Mouse (Mus musculus): ENCODE measurements at regions not wholly inside any gene's neighbourhood (a gene's known extent, or its start where the extent isn't known, plus 50 kb on each side); places are given as distances from the start of the nearest gene placed in this dataset.

GRCm38 (mm10) chr4:9132982-9133625 is 894.3 kb upstream of the Car8 start:
- DNase-seq (ENCODE audit: low read depth in 2 of 2, low spot score in 2 of 2) = no peak

GRCm38 (mm10) chr4:9132356-9132755 is 893.5 kb upstream of the Car8 start:
- DNase-seq (ENCODE audit: low read depth in 2 of 2, low spot score in 2 of 2) = no peak

- no peak for DNase-seq (ENCODE audit: low read depth in 2 of 2, low spot score in 2 of 2)
These were observed 892.8 kb upstream of the Car8 start for GRCm38 (mm10) chr4:9131610-9132009.

GRCm38 (mm10) chr4:9125236-9125963 is 886.6 kb upstream of the Car8 start:
- no peak for DNase-seq (ENCODE audit: low read depth in 2 of 2, low spot score in 2 of 2)

- no peak for DNase-seq (ENCODE audit: low read depth in 2 of 2, low spot score in 2 of 2)
These were observed 885.9 kb upstream of the Car8 start for GRCm38 (mm10) chr4:9124586-9125232.

GRCm38 (mm10) chr4:9124109-9124508 is 885.3 kb upstream of the Car8 start:
- DNase-seq (ENCODE audit: low read depth in 2 of 2, low spot score in 2 of 2) = no peak

GRCm38 (mm10) chr4:9123396-9124031 is 884.7 kb upstream of the Car8 start:
- no peak for DNase-seq (ENCODE audit: low read depth in 2 of 2, low spot score in 2 of 2)

- no peak for DNase-seq (ENCODE audit: low read depth in 2 of 2, low spot score in 2 of 2)
These were observed 883.9 kb upstream of the Car8 start for GRCm38 (mm10) chr4:9122639-9123286.

- no peak for DNase-seq (ENCODE audit: low read depth in 2 of 2, low spot score in 2 of 2)
These were observed 878.3 kb upstream of the Car8 start for GRCm38 (mm10) chr4:9116955-9117647.

GRCm38 (mm10) chr4:9115874-9116273 is 877.0 kb upstream of the Car8 start:
- DNase-seq (ENCODE audit: low read depth in 2 of 2, low spot score in 2 of 2) = no peak

- DNase-seq (ENCODE audit: low read depth in 2 of 2, low spot score in 2 of 2) = no peak
These were observed 875.1 kb upstream of the Car8 start for GRCm38 (mm10) chr4:9113982-9114381.

- no peak for DNase-seq (ENCODE audit: low read depth in 2 of 2, low spot score in 2 of 2)
These were observed 871.5 kb upstream of the Car8 start for GRCm38 (mm10) chr4:9110355-9110754.

GRCm38 (mm10) chr4:9107295-9107694 is 868.5 kb upstream of the Car8 start:
- DNase-seq (ENCODE audit: low read depth in 2 of 2, low spot score in 2 of 2) = no peak

- no peak for DNase-seq (ENCODE audit: low read depth in 2 of 2, low spot score in 2 of 2)
These were observed 867.9 kb upstream of the Car8 start for GRCm38 (mm10) chr4:9106778-9107177.

GRCm38 (mm10) chr4:9104657-9105056 is 865.8 kb upstream of the Car8 start:
- DNase-seq (ENCODE audit: low read depth in 2 of 2, low spot score in 2 of 2) = no peak

GRCm38 (mm10) chr4:9103958-9104357 is 865.1 kb upstream of the Car8 start:
- DNase-seq (ENCODE audit: low read depth in 2 of 2, low spot score in 2 of 2) = no peak

- peak; percentile 80 to 82 for DNase-seq (ENCODE audit: low read depth in 2 of 2, low spot score in 2 of 2)
These were observed 858.2 kb upstream of the Car8 start for GRCm38 (mm10) chr4:9096809-9097700.

GRCm38 (mm10) chr4:9096274-9096673 is 857.4 kb upstream of the Car8 start:
- DNase-seq (ENCODE audit: low read depth in 2 of 2, low spot score in 2 of 2) = no peak

GRCm38 (mm10) chr4:9095646-9096045 is 856.8 kb upstream of the Car8 start:
- DNase-seq (ENCODE audit: low read depth in 2 of 2, low spot score in 2 of 2) = no peak

GRCm38 (mm10) chr4:9094522-9094921 is 855.7 kb upstream of the Car8 start:
- no peak for DNase-seq (ENCODE audit: low read depth in 2 of 2, low spot score in 2 of 2)
